Mouse (Mus musculus): Measurements from ENCODE around the gene Nfs1. TPM values are rescaled to one million over a fixed set of nuclear protein-coding genes. Genes with fewer than 3 reads are reported as not detected.

Nfs1 gene
- polyA plus RNA-seq, 1 experiment, result 55.9 TPM

DNA sequence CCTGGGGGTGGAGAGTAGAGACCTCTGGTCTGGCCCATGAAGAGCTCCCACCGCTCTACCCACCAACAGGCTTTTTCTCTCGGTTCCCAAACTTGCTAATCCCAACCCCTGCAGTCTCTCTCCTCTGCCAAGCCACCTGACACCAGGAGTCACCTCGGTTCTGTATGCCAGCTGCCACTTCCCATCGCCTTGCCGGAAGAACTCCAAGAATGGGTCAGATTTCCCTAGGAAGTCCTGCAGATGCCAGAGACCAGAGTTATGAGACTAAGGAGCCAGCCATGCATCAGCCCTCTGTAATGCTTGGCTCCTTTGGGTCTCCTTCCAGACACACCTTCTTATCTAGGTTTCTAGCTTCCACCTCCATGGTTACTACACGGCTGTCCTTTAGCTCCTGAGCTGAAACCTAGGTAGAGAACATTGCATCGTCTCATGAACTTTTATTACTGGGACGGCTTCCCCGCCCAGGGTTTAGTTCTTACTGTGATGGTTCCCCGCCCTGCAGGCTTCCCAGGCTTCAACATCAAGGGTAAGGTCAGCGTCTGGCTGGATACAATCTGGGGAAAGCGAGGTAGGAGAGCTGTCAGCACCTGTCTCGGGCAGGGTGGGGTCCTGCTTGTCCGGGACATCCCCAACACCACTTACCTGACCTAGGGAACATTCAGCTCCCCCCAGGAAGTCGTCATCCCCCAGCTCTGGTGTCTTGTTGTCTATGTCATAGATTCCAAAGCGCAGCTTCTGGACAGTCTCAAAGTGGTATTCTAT lies 65.4 kb downstream of the Nfs1 start:
- TF ChIP-seq CTCF (IDR thresholded peaks at IDR 0.05; ENCODE audit: extremely low read depth, insufficient read depth, low read length) (no peak), POLR2A (IDR thresholded peaks at IDR 0.05; ENCODE audit: extremely low read depth, insufficient read depth, low read length) (no peak)
- no peak overlapping the region for H3K4me3 ChIP-seq (ENCODE audit: insufficient read depth, low read length)
- peaks cover 14% of the 10 kb centered on the region for H3K4me1 ChIP-seq (ENCODE audit: control insufficient read depth, insufficient read depth, low read length)
- H3K27ac ChIP-seq (ENCODE audit: insufficient read depth, low read length), result no peak overlapping the region

DNA sequence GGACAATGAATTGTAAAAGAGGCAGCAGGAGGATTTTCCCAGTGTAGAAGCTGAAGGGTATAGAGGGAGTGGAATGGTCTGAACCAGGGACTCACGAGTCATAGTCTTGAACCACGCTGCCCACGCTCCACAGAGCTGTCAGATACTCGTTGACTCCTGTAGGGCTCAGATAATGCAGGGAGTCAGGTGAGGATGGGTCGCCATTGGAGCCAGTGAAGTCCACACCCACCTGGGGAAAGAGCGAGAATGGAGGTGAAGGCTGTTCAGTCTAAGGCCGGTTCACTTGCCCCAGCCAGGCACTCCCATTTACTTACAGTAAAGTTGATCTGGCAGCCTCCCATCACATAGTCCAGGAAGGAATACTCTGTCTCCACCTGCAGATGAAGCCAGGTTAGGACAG lies 66.5 kb downstream of the Nfs1 start:
- Histone ChIP-seq H3K4me1 (ENCODE audit: control insufficient read depth, insufficient read depth, low read length) (peaks cover 14% of the 10 kb centered on the region), H3K4me3 (ENCODE audit: insufficient read depth, low read length) (no peak overlapping the region), H3K27ac (ENCODE audit: insufficient read depth, low read length) (no peak overlapping the region)
- TF ChIP-seq CTCF (IDR thresholded peaks at IDR 0.05; ENCODE audit: extremely low read depth, insufficient read depth, low read length) (no peak), POLR2A (IDR thresholded peaks at IDR 0.05; ENCODE audit: extremely low read depth, insufficient read depth, low read length) (no peak)

GRCm38 (mm10) chr2:156073725-156074124 lies 70.3 kb downstream of the Nfs1 start:
- TF ChIP-seq CTCF (IDR thresholded peaks at IDR 0.05; ENCODE audit: extremely low read depth, insufficient read depth, low read length) (no peak), POLR2A (IDR thresholded peaks at IDR 0.05; ENCODE audit: extremely low read depth, insufficient read depth, low read length) (no peak)
- H3K4me3 ChIP-seq (ENCODE audit: insufficient read depth, low read length), result no peak overlapping the region
- H3K4me1 ChIP-seq (ENCODE audit: control insufficient read depth, insufficient read depth, low read length), result no peaks in the 10 kb centered on the region
- no peak overlapping the region for H3K27ac ChIP-seq (ENCODE audit: insufficient read depth, low read length)

Other genes starting within 250 kb of the Nfs1 start
- 54.9 and 60.4 TPM in 2 replicates for gene Uqcc1, start 213.9 kb downstream of the Nfs1 start, polyA plus RNA-seq (2012; rRNA removed)
- not detected in 2 replicates for gene Gm15557, start 203.5 kb downstream of the Nfs1 start, polyA plus RNA-seq (2012; rRNA removed)
- 0.17 and 0.36 TPM in 2 replicates for gene Gdf5, start 198.8 kb downstream of the Nfs1 start, polyA plus RNA-seq (2012; rRNA removed)
- gene Cep250, start 187.7 kb downstream of the Nfs1 start, polyA plus RNA-seq (2012; rRNA removed), result 15.9 and 16.8 TPM in 2 replicates
- gene 6430550D23Rik, start 136.2 kb downstream of the Nfs1 start, polyA plus RNA-seq (2012; rRNA removed), result 3.5 and 4.1 TPM in 2 replicates
- gene Ergic3, start 136.1 kb downstream of the Nfs1 start, polyA plus RNA-seq (2012; rRNA removed), result 293 and 298 TPM in 2 replicates
- 0.04 and 0.34 TPM in 2 replicates for gene Fer1l4, start 91.2 kb downstream of the Nfs1 start, polyA plus RNA-seq (2012; rRNA removed)
- gene Spag4, start 79.0 kb downstream of the Nfs1 start, polyA plus RNA-seq (2012; rRNA removed), result 5.8 and 6.9 TPM in 2 replicates
- gene Cpne1, start 32.2 kb downstream of the Nfs1 start, polyA plus RNA-seq (2012; rRNA removed), result 46.7 and 46.8 TPM in 2 replicates
- gene Rbm12, start 32.2 kb downstream of the Nfs1 start, polyA plus RNA-seq (2012; rRNA removed), result 7.6 and 9.4 TPM in 2 replicates
- 2.2 and 5.6 TPM in 2 replicates for gene Gm28036, start 17.1 kb downstream of the Nfs1 start, polyA plus RNA-seq (2012; rRNA removed)
- 247 and 260 TPM in 2 replicates for gene Romo1, start 147 bp downstream of the Nfs1 start, polyA plus RNA-seq (2012; rRNA removed)
- gene Rbm39, start 36.1 kb upstream of the Nfs1 start, polyA plus RNA-seq (2012; rRNA removed), result 131 and 146 TPM in 2 replicates
- 29.2 and 30.5 TPM in 2 replicates for gene Phf20, start 52.3 kb upstream of the Nfs1 start, polyA plus RNA-seq (2012; rRNA removed)
- 6.0 and 8.9 TPM in 2 replicates for gene Cnbd2, start 168.1 kb upstream of the Nfs1 start, polyA plus RNA-seq (2012; rRNA removed)
- 75.3 and 75.4 TPM in 2 replicates for gene Scand1, start 168.5 kb upstream of the Nfs1 start, polyA plus RNA-seq (2012; rRNA removed)

All from cortical plate, adult 2 months (tissue).